Mouse (Mus musculus): ENCODE results near the gene Safb2.

Gene Safb2

DNA sequence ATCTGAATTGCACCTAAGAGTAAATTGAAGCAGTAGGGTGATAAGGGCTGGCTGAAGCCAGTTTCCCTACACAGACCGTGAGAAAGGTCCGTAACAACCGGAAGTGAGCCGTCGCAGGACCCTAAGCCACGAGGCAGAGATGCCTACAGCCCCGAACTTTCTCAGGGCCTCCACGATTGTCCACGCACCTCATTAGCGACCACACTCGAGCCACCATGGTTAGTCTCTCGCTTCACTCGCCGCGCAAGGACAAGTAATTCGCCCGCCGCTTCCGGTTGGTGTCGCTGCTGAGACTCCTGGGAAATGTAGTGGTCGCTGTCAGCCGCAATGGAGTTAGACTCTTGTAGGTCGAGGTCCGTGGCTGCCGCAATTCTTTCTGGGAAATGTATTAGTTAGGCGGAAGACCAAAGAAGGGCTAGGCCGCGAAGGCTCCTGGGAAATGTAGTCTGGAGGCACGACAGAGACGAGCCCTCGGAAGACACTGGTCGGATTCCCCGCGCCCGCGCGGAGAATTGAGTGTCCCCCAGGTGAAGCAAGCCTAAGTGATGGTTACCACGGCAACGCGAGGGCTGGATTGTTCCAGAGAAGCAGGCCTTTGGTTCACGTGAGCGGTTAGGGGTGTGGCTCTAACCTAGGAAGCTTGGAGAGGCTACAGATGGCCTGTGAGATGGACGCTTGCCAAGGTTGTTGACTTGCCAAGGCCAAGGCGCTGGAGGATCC, 25.2 kb upstream of the Safb2 start, which contains the start of gene 2410015M20Rik:
2410015M20Rik (minus strand) TSS at position 320 of the 720 bp plus-strand sequence.
- peak; percentile 97 for DNase-seq

DNA sequence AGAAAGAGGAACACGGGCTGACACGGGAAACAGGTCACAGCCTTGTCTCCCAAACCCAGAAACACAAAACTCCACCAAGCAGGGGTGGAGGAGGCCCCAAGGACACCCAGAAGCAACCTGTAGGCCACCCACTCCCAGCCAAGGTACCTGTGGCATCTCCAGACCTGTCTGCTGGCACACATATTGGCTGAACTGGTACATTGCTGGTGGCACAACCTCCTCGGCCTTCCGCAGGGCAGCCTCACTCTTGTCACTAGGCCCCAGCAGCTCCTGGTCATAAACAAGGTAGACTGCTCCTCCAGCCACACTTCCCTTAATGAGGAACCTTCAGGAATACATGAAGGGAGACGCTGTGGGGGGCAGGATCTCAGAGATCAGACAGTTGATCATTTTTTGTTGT, 24.3 kb upstream of the Safb2 start:
- DNase-seq = no peak

DNA sequence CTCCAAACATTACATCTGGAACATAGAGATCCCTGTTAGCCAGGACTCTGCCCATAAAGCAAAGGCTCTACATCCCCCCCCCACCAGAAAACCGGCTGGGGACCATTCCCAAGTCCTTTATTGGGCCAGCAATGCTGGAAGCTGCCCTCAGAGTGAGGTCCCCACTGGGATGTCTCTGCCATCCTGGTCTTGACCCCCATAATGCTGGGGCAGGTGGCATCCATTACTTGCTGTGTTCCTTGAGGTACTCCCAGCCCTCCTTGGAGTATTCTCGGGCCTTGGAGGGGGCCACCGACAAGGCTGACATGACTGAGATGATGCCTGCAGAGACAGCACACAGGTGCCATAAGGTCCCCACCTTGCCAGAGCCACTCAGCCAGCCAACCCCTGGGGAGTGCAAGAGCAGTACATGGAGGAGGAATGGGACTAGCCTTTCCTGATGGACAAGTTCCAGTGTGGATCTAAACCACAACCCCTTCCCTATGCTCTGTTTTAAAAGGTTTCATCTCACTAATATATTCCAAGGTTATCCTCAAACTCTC, 23.2 kb upstream of the Safb2 start:
- DNase-seq = no peak

- no peak for DNase-seq
Measured at GRCm38 (mm10) chr17:56605431-56605830, 21.0 kb upstream of the Safb2 start.

- DNase-seq = no peak
Measured at GRCm38 (mm10) chr17:56604422-56604821, 20.0 kb upstream of the Safb2 start.

- no peak for DNase-seq
Measured at GRCm38 (mm10) chr17:56604070-56604380, 19.6 kb upstream of the Safb2 start.

DNA sequence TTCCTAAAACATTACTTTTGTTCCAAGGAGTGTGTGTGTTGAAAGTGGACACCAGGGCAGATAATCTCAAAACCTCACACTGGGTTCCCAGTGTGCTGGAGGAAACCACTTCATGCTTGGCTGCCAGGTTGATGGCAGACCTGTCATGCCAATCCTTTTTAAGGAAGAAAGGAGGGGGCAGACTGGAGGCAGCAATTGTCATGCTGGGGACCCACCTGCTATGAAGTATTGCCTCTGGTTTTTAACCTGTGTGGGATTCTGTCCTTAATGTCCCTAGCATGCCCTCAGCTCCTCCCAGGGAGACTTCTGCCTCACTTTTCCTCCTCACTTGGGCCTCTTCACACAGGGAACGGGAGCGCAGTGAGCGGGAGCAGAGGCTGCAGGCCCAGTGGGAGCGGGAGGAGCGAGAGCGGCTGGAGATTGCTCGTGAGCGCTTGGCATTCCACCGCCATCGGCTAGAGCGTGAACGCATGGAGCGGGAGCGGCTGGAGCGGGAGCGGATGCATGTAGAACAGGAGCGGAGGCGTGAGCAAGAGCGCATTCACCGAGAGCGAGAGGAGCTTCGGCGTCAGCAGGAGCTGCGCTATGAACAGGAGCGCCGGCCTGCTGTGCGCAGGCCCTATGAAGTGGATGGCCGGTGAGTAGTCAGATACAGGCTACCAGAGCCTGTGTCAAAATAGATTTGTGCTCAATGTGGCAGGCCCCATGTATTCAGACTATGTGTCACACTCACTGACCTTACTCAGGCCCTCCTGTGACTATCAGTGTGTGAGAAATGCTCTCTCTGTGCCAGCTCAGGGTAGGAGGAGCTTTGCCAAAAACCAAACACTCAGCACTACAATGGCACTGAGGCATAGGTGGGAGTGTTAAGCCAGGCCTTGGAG, 19.0 kb upstream of the Safb2 start:
- DNase-seq = no peak

- no peak for DNase-seq
Measured at GRCm38 (mm10) chr17:56593527-56594271, 9.3 kb upstream of the Safb2 start.

DNA sequence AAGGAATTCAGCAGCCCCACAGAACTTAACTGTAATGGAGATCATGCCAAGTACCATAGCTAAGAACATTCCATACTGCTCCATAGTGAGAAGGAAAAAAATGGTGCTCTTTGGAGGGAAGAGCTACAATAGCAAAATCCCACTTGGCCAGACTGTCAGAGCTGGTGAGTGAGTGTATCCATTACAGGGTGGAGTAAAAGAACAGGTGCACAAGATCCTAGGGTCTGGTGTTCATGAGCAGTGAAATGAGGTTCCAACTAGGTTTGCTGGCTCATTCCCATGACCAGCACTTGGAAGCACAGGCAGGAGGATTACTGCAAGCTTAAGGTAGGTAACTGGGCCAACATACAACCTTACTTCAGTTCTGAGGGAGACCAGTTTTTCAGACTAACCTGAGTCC, 8.2 kb upstream of the Safb2 start:
- DNase-seq = no peak

- no peak for DNase-seq
Measured at GRCm38 (mm10) chr17:56588921-56589320, 4.5 kb upstream of the Safb2 start.

GRCm38 (mm10) chr17:56587773-56588172, 3.4 kb upstream of the Safb2 start:
- no peak for DNase-seq

DNA sequence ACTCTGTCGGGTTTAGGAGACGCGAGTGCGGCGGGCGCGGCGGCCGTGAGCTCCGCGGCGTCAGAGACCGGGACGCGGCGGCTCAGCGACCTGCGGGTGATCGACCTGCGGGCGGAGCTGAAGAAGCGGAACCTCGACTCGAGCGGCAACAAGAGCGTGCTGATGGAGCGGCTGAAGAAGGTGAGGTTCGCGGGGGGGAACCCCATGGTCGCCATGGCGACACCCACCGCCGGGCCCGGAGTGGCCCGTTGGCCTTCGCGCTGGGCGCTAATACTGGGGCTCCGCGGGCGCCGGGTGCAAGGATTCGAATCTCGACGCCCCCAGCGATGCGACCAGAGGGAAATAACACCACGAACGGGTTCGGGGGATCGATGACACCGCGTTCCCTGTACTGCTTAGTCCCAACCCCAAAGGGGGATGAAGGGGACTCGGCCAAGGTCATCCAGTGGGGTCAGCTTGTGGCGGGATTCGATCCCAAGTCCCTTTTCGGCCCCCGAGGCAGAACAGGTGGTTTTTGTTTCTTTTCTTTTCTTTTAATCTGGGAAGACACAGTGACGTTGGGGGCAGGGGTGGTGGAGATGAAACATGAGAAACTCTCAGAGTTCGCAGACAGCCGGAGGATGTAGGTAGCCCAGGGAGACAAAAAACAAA, 911 bp upstream of the Safb2 start:
- peak; percentile 68 for DNase-seq

DNA sequence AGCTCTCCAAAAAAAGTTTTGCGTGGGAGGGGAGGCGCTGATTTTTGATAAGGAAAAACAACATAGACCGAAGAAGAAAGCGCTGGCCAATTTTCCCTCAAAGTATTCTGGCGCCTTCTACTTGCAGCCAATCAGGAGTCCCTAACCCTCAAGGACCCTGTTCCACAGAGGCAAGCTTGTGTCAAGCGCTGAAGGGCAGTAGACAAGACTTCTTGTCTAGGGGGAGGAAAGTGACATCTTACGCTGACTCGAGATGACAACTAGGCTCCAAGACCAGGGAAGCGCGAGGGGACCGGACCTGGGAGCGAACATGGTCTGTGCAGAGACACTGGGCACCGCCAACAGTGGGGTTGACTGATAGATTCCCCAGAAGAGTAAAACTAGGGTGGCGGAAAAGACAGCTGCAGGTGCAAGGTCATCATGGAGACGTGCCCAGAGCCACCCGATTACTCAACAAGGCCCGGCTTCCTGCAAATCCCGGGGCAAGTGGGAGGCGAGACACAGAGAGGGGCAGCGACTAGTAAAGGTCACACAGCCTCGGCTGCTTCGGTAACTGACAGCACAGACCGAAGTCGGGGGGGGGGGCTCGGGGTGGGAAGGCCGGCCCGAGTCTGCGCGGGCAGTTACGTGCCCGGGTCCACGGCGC, 651 bp downstream of the Safb2 start:
- DNase-seq = peak; percentile 46

DNA sequence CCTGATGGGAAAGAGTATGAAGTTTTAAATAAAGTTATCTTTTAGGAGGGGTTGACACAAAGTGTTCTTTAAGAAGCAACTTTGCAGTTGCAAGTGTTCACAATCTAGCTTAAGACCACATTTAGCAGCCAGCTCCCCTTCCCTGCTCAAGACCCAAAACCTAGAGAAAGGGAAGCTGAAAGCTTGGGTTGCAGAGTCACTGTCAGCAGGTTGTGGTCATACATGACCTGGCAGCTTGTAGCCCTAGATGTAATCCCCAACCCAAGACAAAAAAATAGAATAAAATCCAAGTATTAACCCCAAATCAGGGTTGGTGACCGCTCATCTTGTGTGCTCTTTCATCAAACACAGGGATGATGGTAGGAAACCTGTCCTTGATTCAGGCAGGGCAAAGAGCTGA, 1.3 kb downstream of the Safb2 start:
- no peak for DNase-seq

DNA sequence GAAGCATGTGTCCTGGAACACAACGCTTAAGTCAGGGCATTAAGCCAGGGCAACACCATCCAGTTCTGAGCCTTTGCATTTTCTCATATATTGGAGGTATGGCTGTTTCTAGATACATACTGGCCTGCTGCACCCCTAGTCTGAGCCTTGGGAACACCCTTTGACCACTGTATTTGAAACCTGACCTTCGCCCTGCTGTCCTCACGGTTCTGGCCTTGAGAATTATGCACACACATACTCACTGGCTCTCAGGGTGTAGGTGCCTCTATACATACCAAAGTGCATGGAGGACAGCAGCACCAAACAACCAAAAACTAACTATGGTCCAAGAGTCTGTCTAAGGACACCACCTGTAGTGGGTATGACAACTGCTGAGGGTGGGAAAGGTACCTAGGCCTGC, 11.4 kb downstream of the Safb2 start:
- no peak for DNase-seq

GRCm38 (mm10) chr17:56572154-56572553, 12.2 kb downstream of the Safb2 start:
- no peak for DNase-seq

- DNase-seq = no peak
Measured at GRCm38 (mm10) chr17:56570287-56570686, 14.1 kb downstream of the Safb2 start.

DNA sequence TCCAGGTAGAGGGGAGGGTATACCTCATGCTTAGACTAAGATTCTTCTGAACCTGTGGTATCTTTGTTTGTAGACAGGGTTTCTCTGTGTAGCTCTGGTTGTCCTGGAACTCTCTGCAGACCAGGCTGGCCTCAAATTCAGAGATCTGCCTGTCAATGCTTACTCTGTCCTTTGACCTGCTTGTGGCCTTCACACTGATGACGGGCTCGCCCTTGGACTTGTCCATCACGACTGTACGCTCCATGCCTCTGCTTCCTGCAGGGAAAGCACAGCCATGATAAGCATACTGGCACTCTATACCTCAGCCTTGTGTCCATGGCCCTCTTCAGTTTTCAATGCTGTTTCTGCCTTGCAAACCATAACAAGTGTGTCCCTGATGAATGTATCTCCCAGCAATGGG, 17.0 kb downstream of the Safb2 start:
- DNase-seq = no peak

DNA sequence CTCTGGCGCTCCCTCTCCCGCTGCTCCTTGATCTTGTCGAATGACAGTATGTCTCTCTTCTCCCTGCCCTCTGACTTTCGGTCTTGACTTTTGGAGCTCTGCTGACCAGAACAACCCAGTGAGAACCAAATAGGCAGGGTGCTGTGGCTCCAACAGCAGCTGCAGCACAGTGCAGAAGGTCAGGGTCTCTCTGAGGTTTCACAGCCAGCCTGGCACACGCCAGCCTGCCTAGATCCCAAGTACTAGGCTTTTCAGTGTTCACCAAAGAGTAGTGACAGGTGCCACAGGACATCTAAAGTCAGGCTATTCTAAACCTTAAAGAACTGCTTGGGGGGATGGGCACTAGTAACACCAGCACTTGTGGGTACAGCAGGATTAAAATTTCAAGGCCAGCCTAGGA, 17.5 kb downstream of the Safb2 start:
- DNase-seq = no peak

DNA sequence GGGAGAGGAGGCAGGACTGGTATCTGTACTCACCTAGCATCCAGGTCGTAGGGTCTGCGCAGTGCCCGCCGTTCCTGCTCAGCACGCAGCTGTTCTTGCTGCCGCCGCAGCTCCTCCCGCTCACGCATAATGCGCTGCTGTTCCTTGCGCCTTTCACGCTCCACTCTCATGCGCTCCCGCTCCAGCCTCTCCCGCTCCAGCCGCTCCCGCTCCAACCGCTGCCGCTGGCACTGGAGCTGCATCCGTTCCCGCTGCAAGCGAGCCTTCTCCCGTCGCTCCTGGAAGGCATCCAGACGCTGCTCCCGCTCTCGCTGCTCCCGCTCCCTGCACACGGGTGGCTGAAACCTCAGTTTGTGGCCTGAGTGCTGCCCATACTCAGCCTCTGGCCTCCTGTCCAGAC, 18.1 kb downstream of the Safb2 start:
- DNase-seq = no peak

GRCm38 (mm10) chr17:56561866-56562265, 22.5 kb downstream of the Safb2 start:
- DNase-seq = no peak

- DNase-seq = no peak
Measured at GRCm38 (mm10) chr17:56560131-56560530, 24.3 kb downstream of the Safb2 start.

Data from embryo, embryonic 11 days (tissue).